Mouse (Mus musculus) adrenal gland, postnatal 36 days (tissue): ENCODE data around the gene Prickle2. TPM values are rescaled to one million over a fixed set of nuclear protein-coding genes. Genes with fewer than 3 reads are reported as not detected.

Experiments used
- DNase-seq, 2 experiments: peaks; one replicate each; pipeline ENCODE4 v3.0.0; 2021; ENCODE audit warnings: mixed read lengths in 1 of 2
- total RNA-seq, 2 experiments: library from RNA; stranded (reverse); gene quantifications; 2 replicates each; pipeline ENCODE4 v1.2.3; 2021

Gene Prickle2
- total RNA-seq, 2 experiments from 2014 or later = 7.5 to 8.5 TPM

DNA sequence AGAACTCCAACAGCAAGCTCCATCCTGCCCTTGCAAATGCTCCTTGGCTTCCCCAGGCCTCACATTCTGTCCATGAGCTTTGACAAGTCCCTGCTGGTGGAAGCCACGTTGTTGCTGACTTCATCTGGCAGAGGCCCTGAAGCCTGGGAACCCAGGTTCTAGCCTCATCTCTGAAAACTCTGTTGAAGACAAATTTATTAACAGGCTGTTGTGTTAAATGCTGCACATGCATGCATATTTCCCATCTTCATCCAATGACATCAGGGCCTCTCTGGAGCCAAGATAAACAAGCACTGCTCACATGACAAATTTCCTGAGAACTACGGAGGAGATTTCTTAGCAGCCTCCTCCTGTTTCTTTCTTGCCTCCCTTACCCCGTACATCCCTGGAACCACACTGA lies 259.3 kb downstream of the Prickle2 start:
- DNase-seq = peak in 1 of 2 experiments; percentile 11

DNA sequence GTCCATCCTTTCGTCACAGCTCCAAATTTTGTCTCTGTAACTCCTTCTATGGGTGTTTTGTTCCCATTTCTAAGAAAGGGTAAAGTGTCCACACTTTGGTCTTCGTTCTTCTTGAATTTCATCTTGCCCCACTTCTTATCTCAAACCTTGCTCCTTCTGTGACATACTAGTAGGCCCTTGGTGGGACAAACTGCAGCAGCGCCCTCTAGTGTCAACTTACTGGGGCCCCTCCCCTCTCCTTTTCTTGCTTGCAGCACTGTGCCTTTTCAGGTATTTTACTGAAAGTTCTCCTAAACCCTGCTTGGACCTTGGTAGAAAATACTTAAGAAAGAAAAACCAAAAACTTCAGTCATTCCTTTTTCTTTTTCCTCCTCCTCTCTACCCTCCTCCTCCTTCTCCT lies 264.8 kb downstream of the Prickle2 start:
- peak; percentile 71 to 78 for DNase-seq

- no peak for DNase-seq
These were observed 265.7 kb downstream of the Prickle2 start for GRCm38 (mm10) chr6:92440251-92440650.

- no peak for DNase-seq
These were observed 273.8 kb downstream of the Prickle2 start for GRCm38 (mm10) chr6:92432146-92432545.

DNA sequence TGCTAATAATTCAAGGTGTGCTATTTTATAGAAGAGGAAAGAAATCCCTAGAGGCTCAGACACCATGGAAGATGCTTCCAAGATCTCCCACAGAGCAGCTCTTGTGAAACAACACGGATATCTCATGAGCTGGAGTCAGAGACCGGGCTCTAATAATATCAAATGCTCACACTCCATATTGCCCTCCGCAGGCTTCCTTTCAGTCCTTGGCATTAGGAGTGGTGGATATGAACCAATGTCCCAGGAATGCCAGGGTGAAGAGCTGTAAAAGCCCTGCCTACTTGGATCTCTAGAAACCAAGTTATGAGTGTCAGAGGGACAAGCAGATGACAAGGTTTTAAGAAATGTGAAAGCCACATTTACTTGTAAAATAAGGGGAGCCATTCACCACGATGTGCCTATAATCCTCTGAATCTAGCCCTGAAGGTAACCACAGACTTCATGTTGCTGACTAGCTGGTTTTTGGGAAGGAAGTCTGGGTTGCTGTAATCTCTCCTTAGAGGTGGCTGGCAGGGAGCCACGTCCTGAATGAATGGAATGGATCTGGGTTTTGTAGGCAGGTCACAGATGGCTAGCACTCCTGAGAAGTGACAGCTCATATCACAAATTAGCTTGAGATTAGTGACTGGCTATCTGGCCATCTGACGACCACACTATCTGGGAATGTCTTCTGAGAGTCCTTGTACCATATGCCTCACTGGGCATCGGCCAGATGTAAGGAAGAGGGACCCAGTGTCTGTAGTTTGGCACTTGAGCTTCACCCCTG lies 278.4 kb downstream of the Prickle2 start:
- no peak for DNase-seq

GRCm38 (mm10) chr6:92425901-92426300 lies 280.1 kb downstream of the Prickle2 start:
- no peak for DNase-seq

GRCm38 (mm10) chr6:92425476-92425875 lies 280.5 kb downstream of the Prickle2 start:
- no peak for DNase-seq

- DNase-seq = no peak
These were observed 281.0 kb downstream of the Prickle2 start for GRCm38 (mm10) chr6:92424991-92425390.

DNA sequence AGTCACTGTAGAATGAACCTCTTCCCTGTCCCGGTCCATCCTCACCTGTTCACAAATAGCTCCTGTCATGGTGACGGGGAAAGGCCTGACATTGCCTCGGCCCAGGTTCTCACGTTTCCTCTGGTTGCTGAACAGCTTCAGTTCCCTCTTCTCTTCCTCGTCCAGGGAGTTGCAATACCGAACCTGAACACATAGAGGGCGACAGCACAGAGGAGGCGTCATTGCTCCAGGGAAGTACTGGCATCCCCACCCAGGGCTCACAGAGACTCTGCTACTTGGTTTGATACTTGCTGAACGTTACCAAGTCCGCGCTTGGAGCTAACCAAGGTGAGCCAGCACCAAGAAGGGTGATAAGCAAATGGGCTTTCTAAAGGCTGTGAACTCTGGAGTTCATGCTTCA lies 283.7 kb downstream of the Prickle2 start:
- peak; percentile 30 to 44 for DNase-seq

DNA sequence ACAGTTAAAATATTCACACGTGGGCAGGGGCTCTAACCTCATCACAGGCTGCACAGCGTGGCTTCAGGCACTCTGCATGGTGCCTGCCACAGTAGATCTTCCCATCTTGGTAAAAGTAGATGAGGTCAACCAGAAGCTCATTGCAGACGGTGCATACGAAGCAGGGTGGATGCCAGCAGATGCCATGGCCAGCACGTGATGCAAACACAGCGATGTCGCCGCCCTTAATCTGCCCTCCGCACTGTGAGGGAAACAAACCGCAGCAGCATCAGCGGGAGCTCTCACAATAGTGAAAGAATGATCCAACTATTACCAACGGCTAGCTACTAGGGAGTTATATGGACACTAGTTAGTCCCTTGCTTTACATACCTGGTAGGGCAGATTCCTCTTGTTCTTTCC lies 285.8 kb downstream of the Prickle2 start:
- no peak for DNase-seq

DNA sequence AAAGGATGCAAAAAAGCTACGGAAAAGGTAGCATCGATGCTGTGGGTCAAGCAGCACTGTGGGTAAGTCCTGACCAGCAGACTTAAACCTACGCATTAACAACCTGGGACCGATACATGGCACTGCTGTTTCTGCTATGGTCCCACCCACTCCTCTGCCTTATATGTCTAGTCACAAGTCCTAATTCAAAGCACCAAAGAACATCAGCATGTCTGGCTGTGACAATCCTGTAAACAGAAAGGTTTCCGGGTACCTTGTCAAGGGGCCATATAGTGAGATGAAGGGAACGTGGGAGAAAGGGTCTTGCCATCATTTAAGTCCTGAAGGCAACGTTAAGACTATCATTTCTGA lies 290.6 kb downstream of the Prickle2 start:
- DNase-seq = no peak

DNA sequence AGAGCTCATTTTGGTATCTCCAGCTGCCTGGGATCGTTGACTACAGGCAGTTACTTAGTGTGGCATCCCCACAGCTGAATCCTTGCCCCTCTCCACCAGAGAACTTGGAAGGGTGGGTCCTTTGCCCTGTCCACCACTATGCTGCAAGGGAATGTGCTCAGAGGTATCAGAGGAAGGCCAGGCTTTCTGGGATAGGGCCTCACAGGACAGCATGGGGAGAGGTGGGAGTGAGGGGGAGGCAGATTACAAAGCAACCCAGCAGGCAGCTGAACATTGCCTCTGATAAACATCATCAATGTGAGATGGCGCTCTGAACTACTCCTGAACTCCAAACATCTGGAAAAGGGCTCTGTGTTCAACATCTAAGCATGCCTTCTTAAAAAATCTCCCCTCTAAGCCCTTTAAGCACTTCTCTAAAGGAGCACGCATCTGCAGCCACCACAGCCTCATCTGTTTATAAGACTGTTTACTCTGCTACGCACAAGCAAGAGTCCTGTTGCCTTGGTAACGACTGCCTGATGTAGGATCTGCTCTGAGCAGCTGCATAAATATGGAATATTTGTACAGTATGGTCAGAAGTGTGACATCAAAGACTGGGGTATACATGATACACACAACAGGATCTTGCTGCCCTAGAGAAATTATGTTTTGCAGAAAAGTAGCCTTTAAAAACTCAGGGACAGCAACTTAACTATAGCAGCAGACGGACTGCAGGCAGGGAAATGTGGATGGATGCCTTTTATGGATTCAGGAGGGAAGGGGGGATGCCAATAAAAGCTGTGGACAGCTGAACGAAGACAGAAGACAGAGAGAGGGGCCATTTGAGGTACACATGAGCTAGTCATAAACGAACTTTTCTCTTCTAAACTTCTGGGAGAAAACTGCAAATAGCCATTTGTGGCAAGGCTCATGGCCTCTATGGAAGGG lies 291.2 kb downstream of the Prickle2 start:
- DNase-seq = no peak

DNA sequence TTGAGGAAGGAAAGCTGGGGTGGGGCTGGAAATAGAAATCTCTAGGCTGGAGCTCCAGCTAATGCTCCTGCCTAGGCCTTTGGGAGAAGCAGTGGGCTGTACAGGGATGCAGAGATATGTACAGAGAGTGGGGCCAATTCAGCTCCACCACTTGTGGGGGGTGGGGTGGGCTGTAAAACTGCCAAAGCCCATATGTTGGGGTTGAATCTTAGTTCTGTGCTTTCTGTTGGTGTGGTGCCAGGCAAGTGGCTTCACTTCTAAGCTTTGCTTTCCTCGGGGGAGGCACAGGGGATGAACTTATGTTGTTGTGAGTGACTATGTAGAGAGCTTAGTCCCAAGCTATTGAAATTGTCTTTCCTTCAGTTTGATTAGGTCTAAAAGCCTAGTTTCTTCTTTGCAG lies 292.0 kb downstream of the Prickle2 start:
- no peak for DNase-seq

DNA sequence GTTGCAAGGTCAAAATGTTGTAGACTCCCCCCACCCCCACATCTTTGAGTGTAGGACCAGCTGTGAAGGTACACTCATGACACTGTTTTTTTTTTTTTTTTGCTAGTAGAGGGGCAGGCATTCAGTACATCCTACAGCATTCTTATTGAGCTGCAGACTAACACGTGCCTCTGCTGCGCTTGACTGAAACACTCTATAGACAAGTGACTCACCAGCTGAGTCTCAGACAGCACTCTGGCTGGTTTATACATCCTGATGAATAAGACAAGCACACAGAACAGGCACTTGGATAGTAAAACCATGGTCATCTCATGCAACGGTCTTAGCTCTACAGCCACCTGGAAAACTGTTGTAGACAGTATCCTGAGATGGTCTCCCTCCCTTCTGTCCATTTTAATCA lies 296.2 kb downstream of the Prickle2 start:
- no peak for DNase-seq

- no peak for DNase-seq
These were observed 298.7 kb downstream of the Prickle2 start for GRCm38 (mm10) chr6:92407259-92407658.

- DNase-seq = no peak
These were observed 300.4 kb downstream of the Prickle2 start for GRCm38 (mm10) chr6:92405571-92405970.

DNA sequence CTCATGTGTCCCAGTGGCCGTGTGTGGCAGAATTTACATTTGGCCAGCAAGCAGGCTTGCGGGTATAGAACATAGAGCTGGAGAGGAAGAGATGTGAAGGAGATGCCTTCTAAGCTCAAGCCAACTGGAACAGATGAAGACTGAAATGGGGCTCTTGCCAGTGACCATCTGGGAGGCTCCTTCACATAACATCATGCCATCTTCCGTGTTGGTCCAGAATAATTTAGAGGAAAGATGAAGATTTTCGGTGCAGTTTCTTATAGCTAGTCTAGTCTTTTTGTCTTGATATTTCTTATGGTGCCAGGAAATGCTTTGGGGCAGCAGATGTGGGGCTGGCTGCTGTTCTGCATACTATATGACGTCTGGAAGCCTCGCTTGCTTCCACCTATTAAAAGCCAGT lies 308.1 kb downstream of the Prickle2 start:
- no peak for DNase-seq

- DNase-seq = no peak
These were observed 310.4 kb downstream of the Prickle2 start for GRCm38 (mm10) chr6:92395556-92395955.

DNA sequence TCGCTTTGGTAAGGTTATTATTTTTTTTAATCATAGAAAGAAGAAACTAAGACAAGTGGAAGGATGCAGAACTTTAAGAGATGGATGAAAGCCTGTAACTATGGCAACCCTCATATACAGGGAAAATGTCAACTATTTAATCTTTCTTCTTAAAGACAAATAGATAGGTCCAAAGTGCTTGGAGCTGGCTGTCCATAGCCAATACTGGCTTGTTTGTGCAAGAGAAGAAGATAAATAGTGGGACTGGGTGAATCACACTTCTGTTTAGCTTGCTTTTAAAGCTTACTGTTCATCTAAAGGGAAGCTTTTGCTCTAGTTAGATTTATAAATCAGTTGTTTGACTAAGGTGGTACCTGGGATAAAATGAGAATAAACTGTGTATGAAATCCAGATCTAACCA lies 310.8 kb downstream of the Prickle2 start:
- DNase-seq = no peak

- DNase-seq = no peak
These were observed 311.3 kb downstream of the Prickle2 start for GRCm38 (mm10) chr6:92394628-92395027.

- DNase-seq = no peak
These were observed 315.6 kb downstream of the Prickle2 start for GRCm38 (mm10) chr6:92390321-92390720.

GRCm38 (mm10) chr6:92388681-92389080 lies 317.3 kb downstream of the Prickle2 start:
- DNase-seq = no peak

GRCm38 (mm10) chr6:92383196-92383782 lies 322.7 kb downstream of the Prickle2 start:
- no peak for DNase-seq
